Mouse (Mus musculus) liver, embryonic 16.5 days (tissue): ENCODE measurements at regions not wholly inside any gene's neighbourhood (a gene's known extent, or its start where the extent isn't known, plus 50 kb on each side); places are given as distances from the start of the nearest gene placed in this dataset.

Experiments
- ATAC-seq: fragments of 200-750 bp; cut with Nextera tagmentation; 2 replicates; pipeline ENCODE4 v1.8.0; 2017; ENCODE audit warnings: low read depth, mild to moderate bottlenecking, moderate number of reproducible peaks, moderate library complexity
- H3K27ac ChIP-seq: fragments of 300-500 bp; sonication (generic); 2 replicates; pipeline ENCODE4 v1.5.1; 2014; ENCODE audit warnings: mild to moderate bottlenecking, low read length
- H3K27me3 ChIP-seq: fragments of 300-500 bp; sonication (generic); 2 replicates; pipeline ENCODE4 v1.6.1; 2014; ENCODE audit warnings: low read depth, low read length, mixed read lengths; ENCODE audit not compliant: control insufficient read depth, insufficient read depth
- H3K36me3 ChIP-seq: fragments of 300-500 bp; sonication (generic); 2 replicates; pipeline ENCODE4 v1.6.1; 2014; ENCODE audit warnings: mild to moderate bottlenecking; ENCODE audit not compliant: control insufficient read depth, insufficient read depth
- H3K4me1 ChIP-seq: fragments of 300-500 bp; sonication (generic); 2 replicates; pipeline ENCODE4 v1.6.1; 2014; ENCODE audit warnings: low read depth, low read length, mixed read lengths; ENCODE audit not compliant: control insufficient read depth
- H3K4me2 ChIP-seq: fragments of 300-500 bp; sonication (generic); 2 replicates; pipeline ENCODE4 v1.6.1; 2014; ENCODE audit warnings: low read depth, low read length, mixed read lengths
- H3K4me3 ChIP-seq: fragments of 300-500 bp; sonication (generic); 2 replicates; pipeline ENCODE4 v1.5.1; 2014; ENCODE audit warnings: low read depth, mild to moderate bottlenecking, low read length
- H3K9ac ChIP-seq: fragments of 300-500 bp; sonication (generic); 2 replicates; pipeline ENCODE4 v1.6.1; 2014; ENCODE audit warnings: low read depth, low read length
- H3K9me3 ChIP-seq: fragments of 300-500 bp; sonication (generic); replicated peaks from 2 replicates; pipeline ENCODE4 v1.6.1; 2016; ENCODE audit warnings: low read length; ENCODE audit not compliant: control insufficient read depth
- WGBS: fragments of 180-500 bp; shearing (Covaris S2); extraction: QIAGEN DNeasy Blood & Tissue Kit; methylation state at CpG from one replicate; pipeline ENCODE4 v1.1.7; 2014; ENCODE audit not compliant: insufficient replicate concordance; 5-methylcytosine and 5-hydroxymethylcytosine counted together

DNA sequence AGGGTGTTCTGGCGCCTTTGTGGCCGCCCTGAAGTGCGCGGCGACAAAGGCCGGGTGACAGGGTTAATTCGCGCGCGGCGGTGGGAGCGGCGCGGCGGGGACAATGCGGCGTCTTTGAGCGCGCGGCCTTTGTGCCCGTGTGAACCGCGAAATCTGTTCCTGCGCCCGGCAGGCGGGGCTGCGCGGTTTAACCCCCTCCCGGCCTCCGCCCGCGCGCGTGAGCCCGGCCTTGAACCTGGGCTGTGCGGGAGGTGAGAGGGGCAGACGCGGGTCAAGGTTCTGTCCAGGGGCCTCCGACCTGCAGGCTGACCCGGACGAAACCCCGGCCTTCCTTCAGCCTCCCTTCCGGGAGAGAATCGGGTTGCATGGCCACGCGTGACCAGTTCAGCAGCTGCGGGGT is 129.2 kb upstream of the Lhx5 start:
- H3K27me3 ChIP-seq, result peaks cover 51% of the 10 kb centered on the region
- H3K4me3 ChIP-seq, result no peak overlapping the region
- WGBS, result 2% methylated on average over 47 of the region's 47 CpGs
- H3K27ac ChIP-seq, result no peak overlapping the region
- H3K9me3 ChIP-seq, result no peaks in the 10 kb centered on the region
- H3K4me1 ChIP-seq, result no peaks in the 10 kb centered on the region
- no peak overlapping the region for H3K9ac ChIP-seq
- no peaks in the 10 kb centered on the region for H3K36me3 ChIP-seq
- ATAC-seq, result no peak
- H3K4me2 ChIP-seq, result no peak overlapping the region

- Histone ChIP-seq H3K27ac (no peak overlapping the region), H3K9ac (no peak overlapping the region), H3K9me3 (no peaks in the 10 kb centered on the region), H3K36me3 (no peaks in the 10 kb centered on the region), H3K27me3 (peaks cover 51% of the 10 kb centered on the region), H3K4me1 (no peaks in the 10 kb centered on the region), H3K4me2 (no peak overlapping the region), H3K4me3 (no peak overlapping the region)
- 27% methylated on average over 13 of the region's 13 CpGs for WGBS
- ATAC-seq, result no peak
Observed at GRCm38 (mm10) chr5:120304295-120304701, 127.2 kb upstream of the Lhx5 start.

GRCm38 (mm10) chr5:120312299-120312698 is 119.2 kb upstream of the Lhx5 start:
- H3K27me3 ChIP-seq, result no peaks in the 10 kb centered on the region
- no peaks in the 10 kb centered on the region for H3K36me3 ChIP-seq
- no peak overlapping the region for H3K4me2 ChIP-seq
- no peak for ATAC-seq
- no peak overlapping the region for H3K4me3 ChIP-seq
- H3K27ac ChIP-seq, result no peak overlapping the region
- WGBS, result 64% methylated on average over 6 of the region's 6 CpGs
- H3K4me1 ChIP-seq, result no peaks in the 10 kb centered on the region
- H3K9ac ChIP-seq, result no peak overlapping the region
- H3K9me3 ChIP-seq, result peaks cover 2% of the 10 kb centered on the region; the same call in 1 of the 2 replicates

- Histone ChIP-seq H3K9ac (no peak overlapping the region), H3K36me3 (no peaks in the 10 kb centered on the region), H3K27ac (no peak overlapping the region), H3K4me1 (no peaks in the 10 kb centered on the region), H3K9me3 (peaks cover 2% of the 10 kb centered on the region; the same call in 1 of the 2 replicates), H3K4me2 (no peak overlapping the region), H3K27me3 (no peaks in the 10 kb centered on the region), H3K4me3 (no peak overlapping the region)
- ATAC-seq, result no peak
- 56% methylated on average over 6 of the region's 6 CpGs for WGBS
Observed at GRCm38 (mm10) chr5:120313984-120314383, 117.5 kb upstream of the Lhx5 start.

GRCm38 (mm10) chr5:120315116-120315515 is 116.4 kb upstream of the Lhx5 start:
- Histone ChIP-seq H3K4me1 (no peaks in the 10 kb centered on the region), H3K9me3 (peaks cover 2% of the 10 kb centered on the region; the same call in 1 of the 2 replicates), H3K4me3 (no peak overlapping the region), H3K27me3 (no peaks in the 10 kb centered on the region; the same call in 1 of the 2 replicates), H3K27ac (no peak overlapping the region), H3K4me2 (no peak overlapping the region), H3K36me3 (no peaks in the 10 kb centered on the region), H3K9ac (no peak overlapping the region)
- no peak for ATAC-seq
- 49% methylated on average over 8 of the region's 8 CpGs for WGBS

DNA sequence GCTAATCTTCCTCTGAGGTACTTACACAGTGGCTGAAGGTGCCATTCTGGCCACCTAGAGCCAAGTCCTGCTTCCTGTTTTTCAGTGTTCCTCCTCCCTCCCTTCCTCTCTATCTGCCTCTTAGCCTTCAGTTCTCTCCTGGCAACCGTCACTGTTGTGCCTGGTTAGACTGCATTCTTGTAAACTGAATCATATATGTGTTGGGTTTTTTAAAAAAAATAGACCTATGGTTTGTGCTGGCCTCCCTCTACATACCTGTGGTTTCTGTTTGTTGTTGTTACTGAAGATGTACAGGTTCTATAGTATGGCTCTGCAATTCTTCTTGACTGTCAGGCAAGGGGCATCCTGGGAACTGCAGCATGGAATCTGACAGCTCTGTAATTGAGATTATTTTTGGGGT is 112.5 kb upstream of the Lhx5 start:
- Histone ChIP-seq H3K4me3 (no peak overlapping the region), H3K27me3 (peaks cover 20% of the 10 kb centered on the region), H3K36me3 (no peaks in the 10 kb centered on the region), H3K4me2 (no peak overlapping the region), H3K9ac (no peak overlapping the region), H3K27ac (no peak overlapping the region), H3K9me3 (no peaks in the 10 kb centered on the region), H3K4me1 (no peaks in the 10 kb centered on the region)
- 10% methylated on average over 1 of the region's 1 CpGs for WGBS
- ATAC-seq, result no peak

- 4% methylated on average over 29 of the region's 30 CpGs for WGBS
- Histone ChIP-seq H3K4me3 (no peak overlapping the region), H3K4me2 (no peak overlapping the region)
Observed at GRCm38 (mm10) chr5:120322031-120322731, 109.3 kb upstream of the Lhx5 start.

DNA sequence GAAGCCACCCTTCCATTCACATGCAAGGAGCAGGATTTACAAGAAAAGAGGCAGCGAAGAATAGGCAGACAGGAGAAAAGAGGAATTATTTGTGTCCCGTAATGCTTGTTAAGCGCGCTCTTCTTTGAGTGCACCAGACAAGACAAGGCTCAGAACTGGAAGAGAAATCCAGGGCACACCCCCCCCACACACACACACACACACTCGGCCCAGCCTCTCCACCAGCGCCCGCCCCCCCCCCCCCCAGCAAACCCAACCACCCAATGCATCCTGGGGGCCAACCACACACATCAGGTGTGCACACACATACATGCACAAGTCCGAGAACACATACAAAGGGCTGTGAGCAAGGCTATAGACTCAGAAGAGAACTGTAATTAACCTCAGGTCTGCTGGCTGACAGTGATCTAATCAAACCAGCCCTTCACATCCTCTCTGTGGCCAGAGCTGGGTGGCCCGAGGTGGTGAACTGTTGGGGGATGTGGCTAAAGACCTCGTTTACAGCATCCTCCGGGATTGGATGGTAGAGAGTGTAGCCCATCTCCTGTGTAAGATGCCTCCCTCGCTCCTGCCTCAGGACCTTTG is 108.7 kb upstream of the Lhx5 start:
- Histone ChIP-seq H3K4me3 (no peak overlapping the region), H3K9ac (no peak overlapping the region), H3K27ac (no peak overlapping the region), H3K4me1 (no peaks in the 10 kb centered on the region), H3K27me3 (peaks cover 20% of the 10 kb centered on the region), H3K4me2 (no peak overlapping the region), H3K9me3 (no peaks in the 10 kb centered on the region), H3K36me3 (no peaks in the 10 kb centered on the region)
- WGBS, result 20% methylated on average over 11 of the region's 12 CpGs
- ATAC-seq, result no peak

More at GRCm38 (mm10) chr5:120322031-120322731, 109.3 kb upstream of the Lhx5 start:
- ATAC-seq, result no peak
- Histone ChIP-seq H3K36me3 (no peaks in the 10 kb centered on the region), H3K27ac (no peak overlapping the region), H3K9ac (no peak overlapping the region), H3K9me3 (no peaks in the 10 kb centered on the region), H3K4me1 (no peaks in the 10 kb centered on the region), H3K27me3 (peaks cover 20% of the 10 kb centered on the region)

DNA sequence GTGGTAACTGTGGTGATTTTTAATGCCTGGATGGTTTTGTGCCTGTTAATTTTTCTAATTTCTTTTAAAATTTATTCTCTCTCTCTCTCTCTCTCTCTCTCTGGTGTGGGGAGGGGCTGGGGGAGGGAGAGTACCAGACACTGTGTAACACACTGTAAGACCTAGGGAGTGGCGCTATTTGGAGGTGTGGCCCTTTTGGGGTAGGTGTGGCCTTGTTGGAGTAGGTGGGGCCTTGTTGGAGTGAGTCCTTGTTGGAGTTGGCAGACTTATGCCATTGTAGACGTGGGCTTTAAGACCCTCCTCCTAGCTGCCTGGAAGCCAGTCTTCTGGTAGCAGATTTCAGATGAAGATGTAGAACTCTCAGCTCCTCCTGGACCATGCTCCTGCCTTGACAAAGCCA is 107.4 kb upstream of the Lhx5 start:
- no peak overlapping the region for H3K27ac ChIP-seq
- H3K4me2 ChIP-seq, result no peak overlapping the region
- no peak for ATAC-seq
- peaks cover 20% of the 10 kb centered on the region for H3K27me3 ChIP-seq
- WGBS, result 49% methylated on average over 2 of the region's 2 CpGs
- H3K4me3 ChIP-seq, result no peak overlapping the region
- H3K9ac ChIP-seq, result no peak overlapping the region
- H3K4me1 ChIP-seq, result no peaks in the 10 kb centered on the region
- H3K36me3 ChIP-seq, result no peaks in the 10 kb centered on the region
- no peaks in the 10 kb centered on the region for H3K9me3 ChIP-seq
